Mouse (Mus musculus): ENCODE measurements around the gene Skor1.

Gene Skor1

GRCm38 (mm10) chr9:63136756-63137614 is 11.8 kb downstream of the Skor1 start:
- in situ Hi-C loops (cut with MseI, MboI), result loop anchor here (5.0 to 25.0 kb wide), 3 partner anchors 195 to 700 kb away; no protein-coding TSS in a partner anchor

- in situ Hi-C loops (cut with MseI, MboI), result loop anchor here (5.0 to 25.0 kb wide), 3 partner anchors 196 to 701 kb away; no protein-coding TSS in a partner anchor
These were observed 12.5 kb downstream of the Skor1 start for GRCm38 (mm10) chr9:63136241-63136640.

GRCm38 (mm10) chr9:63135801-63136200 is 13.0 kb downstream of the Skor1 start:
- in situ Hi-C loops (cut with MseI, MboI), result loop anchor here (5.0 to 25.0 kb wide), 3 partner anchors 196 to 702 kb away; no protein-coding TSS in a partner anchor

DNA sequence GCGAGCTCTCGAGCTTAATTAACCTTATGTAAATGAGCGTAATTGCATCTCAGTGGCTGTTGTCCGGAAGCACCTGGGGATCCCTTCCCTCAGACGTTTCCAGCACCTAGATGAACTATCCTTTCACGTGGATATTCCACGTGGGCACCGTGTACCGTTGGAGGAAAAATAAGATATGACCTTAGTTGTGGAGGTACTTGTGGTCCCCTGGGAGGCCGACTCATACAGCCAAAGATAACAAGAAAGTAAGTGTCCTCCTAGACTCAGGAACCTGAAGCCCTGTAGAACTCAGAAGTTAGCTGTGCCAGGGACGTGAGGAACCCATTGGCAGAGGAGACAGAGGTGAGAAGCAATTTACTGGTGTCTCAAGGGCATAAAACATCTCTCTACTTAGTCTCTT is 13.4 kb downstream of the Skor1 start:
- in situ Hi-C loops (cut with MseI, MboI), result loop anchor here (5.0 to 25.0 kb wide), 3 partner anchors 197 to 702 kb away; no protein-coding TSS in a partner anchor

DNA sequence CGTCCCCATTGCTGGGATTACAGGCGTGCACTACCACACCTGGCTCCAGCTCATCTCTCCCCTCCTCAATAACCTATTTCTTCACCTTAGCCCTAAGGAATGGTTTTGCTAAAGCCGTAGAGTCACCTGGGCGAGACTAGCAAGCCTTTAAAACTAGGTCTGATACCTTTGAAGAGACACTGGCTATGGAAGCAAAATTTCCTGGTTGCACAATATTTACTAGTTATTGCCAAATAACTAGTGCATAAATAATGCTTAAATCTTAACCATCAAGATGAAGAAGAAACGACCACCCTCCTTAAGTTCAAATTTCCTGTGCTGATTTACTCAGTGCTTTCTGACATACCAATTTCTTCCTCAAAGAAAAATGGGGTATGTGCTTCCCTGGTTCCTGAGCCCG is 15.1 kb downstream of the Skor1 start:
- in situ Hi-C loops (cut with MseI, MboI), result loop anchor here (10.0 to 25.0 kb wide), 2 partner anchors 331 to 704 kb away; no protein-coding TSS in a partner anchor

DNA sequence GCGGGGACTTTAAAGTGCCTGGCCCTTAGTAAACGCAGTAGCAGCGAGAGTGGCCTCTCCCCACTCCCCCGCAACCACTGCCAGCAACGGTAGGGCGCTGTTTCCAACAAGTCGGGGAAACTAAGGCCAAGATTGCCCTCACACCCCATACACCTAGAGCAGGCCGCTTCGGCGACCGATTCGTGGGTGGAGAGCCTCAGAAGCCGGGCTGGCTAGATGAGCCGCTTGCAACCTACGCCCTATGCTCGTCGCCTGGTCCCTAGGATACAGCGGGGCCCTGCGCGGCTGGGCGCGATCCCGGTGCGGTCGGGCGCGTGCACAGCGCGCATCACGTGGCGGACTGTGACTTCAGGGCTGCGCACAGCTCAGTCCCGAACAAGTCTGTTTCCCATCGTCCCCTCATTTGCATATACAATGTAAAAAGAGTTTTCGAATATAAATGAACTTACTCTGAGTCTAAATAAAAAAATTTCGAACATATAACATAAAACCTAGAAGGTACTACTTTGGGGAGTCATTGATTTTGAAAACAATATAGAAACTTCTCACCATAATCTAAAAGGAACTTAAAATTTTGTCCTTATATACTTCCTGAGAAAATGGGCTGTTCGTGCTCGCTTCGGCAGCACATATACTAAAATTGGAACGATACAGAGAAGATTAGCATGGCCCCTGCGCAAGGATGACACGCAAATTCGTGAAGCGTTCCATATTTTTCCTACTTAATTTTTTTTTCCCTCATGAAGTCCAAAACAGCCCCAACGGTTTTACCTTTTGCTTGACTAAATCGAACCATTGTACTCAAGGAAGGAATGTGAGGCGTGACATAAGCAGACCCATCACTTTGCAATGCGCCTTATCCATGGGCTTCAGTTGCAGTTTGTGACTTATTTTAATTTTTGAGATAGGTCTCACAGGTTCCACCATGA is 15.8 kb downstream of the Skor1 start:
- in situ Hi-C loops (cut with MseI, MboI), result loop anchor here (10.0 to 25.0 kb wide), 2 partner anchors 332 to 704 kb away; no protein-coding TSS in a partner anchor

DNA sequence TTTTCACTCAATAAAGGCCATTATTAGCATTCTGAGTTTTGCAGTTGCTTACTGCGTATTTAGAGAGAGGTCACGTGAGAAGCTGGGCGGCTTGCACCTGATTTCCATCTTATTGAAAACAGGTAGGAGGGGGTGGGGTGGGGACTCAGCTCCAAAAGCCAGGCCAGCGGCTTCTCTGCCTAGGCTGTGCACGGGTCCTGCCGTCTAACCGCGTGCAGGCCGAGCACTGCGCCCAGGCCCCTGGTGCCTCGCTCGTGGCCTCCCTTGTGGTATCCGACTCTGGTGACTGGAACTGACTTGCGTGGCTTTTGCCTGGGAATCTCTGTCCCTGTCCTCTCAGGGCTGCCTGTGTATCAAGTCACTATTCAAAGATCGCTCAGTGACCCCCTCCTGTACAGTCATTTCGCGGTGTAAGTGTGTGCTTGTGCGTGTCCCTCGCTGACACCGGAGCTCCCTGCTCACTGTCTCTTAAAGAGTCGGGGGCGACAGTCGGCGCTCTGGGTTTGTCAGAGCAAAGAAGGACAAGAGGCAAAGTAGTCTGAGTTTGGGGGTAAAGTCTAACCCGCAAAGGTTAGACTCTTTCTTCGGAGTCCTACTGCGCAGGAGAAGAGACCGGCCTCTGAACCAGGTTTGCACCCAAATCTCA is 16.7 kb downstream of the Skor1 start:
- in situ Hi-C loops (cut with MseI, MboI), result loop anchor here (10.0 to 25.0 kb wide), 2 partner anchors 333 to 705 kb away; no protein-coding TSS in a partner anchor

DNA sequence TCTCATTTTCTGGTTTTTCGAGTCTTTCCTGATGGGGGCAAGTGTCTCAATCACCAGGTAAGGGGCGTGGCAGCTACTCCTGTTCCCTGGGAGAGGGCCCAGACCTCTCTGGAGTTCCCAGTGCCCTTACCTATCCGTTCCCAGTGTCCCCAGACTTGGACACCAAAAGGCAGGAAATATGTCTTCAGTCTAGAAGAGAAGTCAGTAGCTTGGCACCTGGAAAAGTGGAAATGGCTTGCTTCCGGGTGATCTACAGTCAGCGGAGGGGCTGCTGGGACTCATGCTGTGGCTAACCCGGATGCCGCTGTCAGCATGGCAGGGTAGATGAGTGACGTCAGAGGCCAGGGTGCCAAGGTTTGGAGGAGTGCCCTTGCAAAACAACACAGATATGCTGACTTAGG is 19.1 kb downstream of the Skor1 start:
- in situ Hi-C loops (cut with MseI, MboI), result loop anchor here (10.0 to 25.0 kb wide), 3 partner anchors 155 to 708 kb away; no protein-coding TSS in a partner anchor

DNA sequence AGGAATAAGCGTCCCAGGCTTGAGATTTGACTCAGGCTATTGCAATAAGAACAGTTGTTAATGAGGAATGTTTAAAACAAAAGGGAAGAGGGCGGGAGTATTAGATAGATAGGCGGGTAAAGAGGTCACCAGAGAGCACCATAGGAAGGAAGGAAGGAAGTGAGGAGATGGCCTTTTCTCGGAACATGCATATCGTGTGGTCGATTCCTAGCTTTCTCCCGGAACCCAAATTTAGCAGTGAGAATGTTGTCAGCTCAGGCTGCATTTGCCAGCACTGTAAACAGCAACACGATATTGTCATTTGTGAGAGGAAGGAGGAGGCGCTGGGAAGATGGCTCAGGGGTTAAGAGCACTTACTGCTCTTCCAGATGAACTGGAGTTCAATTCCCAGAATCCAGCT is 24.2 kb downstream of the Skor1 start:
- in situ Hi-C loops (cut with MseI, MboI), result loop anchor here in 1 of 2 experiments (10.0 kb wide), 1 partner anchor 150 kb away; no protein-coding TSS in a partner anchor

DNA sequence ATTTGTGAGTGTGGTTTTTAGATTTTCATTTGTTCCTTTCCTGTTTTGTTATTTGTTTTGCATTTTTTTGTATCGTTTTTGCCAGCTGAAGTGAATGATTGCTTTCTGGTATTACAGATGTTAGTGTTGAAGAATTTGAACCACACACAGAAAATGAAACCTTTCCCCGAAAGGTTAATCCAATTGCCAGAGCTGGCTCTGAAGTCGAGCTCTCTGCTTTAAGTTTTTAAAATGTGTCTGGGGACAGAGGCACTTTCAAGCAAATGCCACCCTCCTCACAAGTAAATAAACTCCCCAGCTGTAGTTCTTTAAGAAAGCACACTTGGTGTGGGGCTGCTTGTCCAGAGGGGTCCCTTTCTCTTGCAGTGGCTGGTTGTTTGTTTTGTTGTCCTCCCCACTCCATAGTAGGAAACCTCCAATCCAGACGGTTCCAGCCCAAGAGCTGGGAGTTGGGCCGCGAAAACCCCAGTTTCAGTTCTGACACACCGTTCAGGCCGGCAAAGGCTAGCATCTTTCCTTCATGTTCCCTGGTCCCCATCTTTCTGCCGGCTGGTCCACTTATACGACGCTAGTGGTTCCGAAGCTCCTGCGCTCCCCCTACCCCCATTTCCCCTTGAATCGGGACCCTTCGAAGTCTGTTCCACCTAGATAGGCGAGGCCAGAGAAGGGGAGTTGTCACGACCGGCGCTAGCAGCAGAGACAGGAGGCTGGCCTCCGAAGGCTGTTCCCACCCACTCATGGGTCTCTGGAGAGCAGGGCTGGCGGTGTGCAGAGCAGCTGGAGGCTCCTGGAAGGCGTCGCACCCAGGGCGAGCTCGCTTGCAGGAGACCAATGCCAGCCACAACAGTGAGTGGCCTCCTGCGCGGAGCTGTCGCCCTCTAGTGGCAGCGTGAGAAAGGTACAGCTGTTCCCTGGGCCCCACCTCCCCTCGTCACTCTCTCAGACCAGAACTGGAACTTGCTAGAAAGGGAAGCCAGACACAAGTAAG is 25.0 kb downstream of the Skor1 start:
- in situ Hi-C loops (cut with MseI, MboI), result loop anchor here in 1 of 2 experiments (10.0 kb wide), 1 partner anchor 149 kb away; no protein-coding TSS in a partner anchor

GRCm38 (mm10) chr9:63122161-63122833 is 26.5 kb downstream of the Skor1 start:
- in situ Hi-C loops (cut with MseI, MboI), result loop anchor here in 1 of 2 experiments (10.0 kb wide), 1 partner anchor 147 kb away; no protein-coding TSS in a partner anchor

DNA sequence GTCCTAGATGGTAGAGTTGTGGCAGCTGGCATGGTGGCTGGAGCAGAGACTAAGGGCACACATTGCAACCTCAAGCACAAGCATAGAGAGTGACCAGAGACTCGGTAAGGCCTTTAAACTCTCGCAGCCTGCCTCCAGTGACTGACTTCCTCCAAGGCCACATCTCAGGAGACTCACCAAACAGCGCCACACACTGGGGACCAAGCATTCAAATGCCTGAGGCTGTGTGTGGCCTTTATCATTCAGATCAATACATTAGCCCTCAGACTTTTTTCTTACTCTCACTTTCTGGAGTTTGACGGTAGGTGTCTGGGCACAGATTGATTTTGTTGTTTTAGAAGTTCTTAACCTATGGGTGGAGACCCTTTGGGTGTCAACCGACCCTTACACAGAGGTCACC is 30.4 kb downstream of the Skor1 start:
- in situ Hi-C loops (cut with MseI, MboI), result no loop called here

DNA sequence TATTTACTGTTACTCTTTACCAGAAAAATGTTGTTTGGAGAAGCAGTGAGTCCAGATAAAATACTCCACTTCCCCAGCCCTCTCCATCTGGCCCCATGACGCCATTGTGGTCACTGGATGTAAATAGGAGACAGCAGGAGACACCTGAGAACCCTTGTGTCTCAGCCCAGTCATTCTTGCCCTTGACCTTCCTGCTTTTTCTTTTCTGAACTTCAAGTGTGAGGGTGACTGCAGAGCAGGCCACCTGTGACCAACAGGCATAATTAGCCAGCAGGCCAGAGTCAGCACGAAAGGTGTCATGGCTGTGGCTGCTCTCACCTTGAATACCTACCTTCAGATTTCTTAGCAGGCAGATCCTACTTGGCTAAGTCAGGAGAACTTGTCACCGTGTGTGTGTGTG is 36.2 kb downstream of the Skor1 start:
- in situ Hi-C loops (cut with MseI, MboI), result no loop called here

DNA sequence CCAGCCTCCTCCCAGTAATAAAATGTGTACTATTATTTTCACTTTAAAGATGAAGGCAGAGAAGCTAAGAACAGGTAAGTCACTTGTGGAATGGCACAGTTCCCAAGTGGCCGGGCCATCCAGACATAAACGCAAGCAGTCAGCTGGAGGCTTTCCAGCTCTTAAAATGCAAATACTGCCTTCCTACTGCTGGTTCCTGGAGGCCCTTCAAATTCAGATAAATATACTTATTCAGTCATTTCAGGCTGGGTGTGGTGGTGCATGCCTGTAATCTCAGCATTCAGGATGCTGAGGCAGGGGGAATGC is 39.0 kb downstream of the Skor1 start:
- in situ Hi-C loops (cut with MseI, MboI), result no loop called here

- in situ Hi-C loops (cut with MseI, MboI), result no loop called here
These were observed 39.6 kb downstream of the Skor1 start for GRCm38 (mm10) chr9:63109020-63109781.

- in situ Hi-C loops (cut with MseI, MboI), result no loop called here
These were observed 40.2 kb downstream of the Skor1 start for GRCm38 (mm10) chr9:63108580-63108979.

DNA sequence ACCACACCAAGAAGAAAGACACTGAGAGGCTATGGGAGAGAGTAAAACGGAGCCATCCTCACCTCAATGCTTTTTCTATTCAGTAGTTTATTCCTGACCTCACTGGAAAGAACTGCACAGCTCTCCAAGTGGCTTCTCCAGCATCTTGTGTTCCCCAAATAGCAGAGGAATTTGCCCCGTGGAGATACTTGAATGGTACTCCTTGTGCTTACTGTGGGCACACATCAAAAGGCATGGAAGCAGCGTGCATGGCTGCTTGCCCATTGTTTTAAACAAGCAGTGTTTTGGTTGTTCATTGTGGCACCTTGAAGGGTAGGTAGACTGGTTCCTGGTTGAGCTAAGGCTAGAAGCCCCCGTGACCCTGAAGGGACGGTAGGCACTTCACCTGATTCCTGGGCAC is 48.1 kb downstream of the Skor1 start:
- in situ Hi-C loops (cut with MseI, MboI), result no loop called here

GRCm38 (mm10) chr9:63099876-63100275 is 48.9 kb downstream of the Skor1 start:
- in situ Hi-C loops (cut with MseI, MboI), result no loop called here

GRCm38 (mm10) chr9:63099344-63099743 is 49.4 kb downstream of the Skor1 start:
- in situ Hi-C loops (cut with MseI, MboI), result no loop called here

Measured in mouse trophoblast stem cell (cell line).